Mouse (Mus musculus) induced T-regulatory cell, adult 2 months (primary cell): ENCODE data around the gene Naa38.

Source experiments
- DNase-seq: peaks from one replicate; pipeline ENCODE4 v3.0.0-alpha.2; 2012; ENCODE audit warnings: low read depth

Naa38 gene

GRCm38 (mm10) chr11:69414421-69415326 is 19.4 kb downstream of the Naa38 start:
- DNase-seq, result peak; percentile 39

GRCm38 (mm10) chr11:69415327-69415667 is 20.0 kb downstream of the Naa38 start:
- DNase-seq, result peak; percentile 47

- peak; percentile 59 for DNase-seq
Measured at GRCm38 (mm10) chr11:69415668-69416451, 20.6 kb downstream of the Naa38 start.

GRCm38 (mm10) chr11:69416509-69416908 is 21.2 kb downstream of the Naa38 start:
- DNase-seq, result no peak

GRCm38 (mm10) chr11:69416921-69417448 is 21.7 kb downstream of the Naa38 start:
- peak; percentile 41 for DNase-seq

- DNase-seq, result peak; percentile 81
Measured at GRCm38 (mm10) chr11:69417449-69418384, 22.4 kb downstream of the Naa38 start.

- peak; percentile 93 for DNase-seq
Measured at GRCm38 (mm10) chr11:69418481-69419442, 23.5 kb downstream of the Naa38 start.

GRCm38 (mm10) chr11:69419443-69419812 is 24.1 kb downstream of the Naa38 start:
- no peak for DNase-seq

- peak; percentile 71 for DNase-seq
Measured at GRCm38 (mm10) chr11:69419813-69420553, 24.7 kb downstream of the Naa38 start.

- no peak for DNase-seq
Measured at GRCm38 (mm10) chr11:69420554-69421000, 25.3 kb downstream of the Naa38 start.

- DNase-seq, result no peak
Measured at GRCm38 (mm10) chr11:69421131-69421977, 26.1 kb downstream of the Naa38 start.

- no peak for DNase-seq
Measured at GRCm38 (mm10) chr11:69422842-69423241, 27.6 kb downstream of the Naa38 start.

GRCm38 (mm10) chr11:69423885-69424284 is 28.6 kb downstream of the Naa38 start:
- DNase-seq, result no peak

- DNase-seq, result no peak
Measured at GRCm38 (mm10) chr11:69426246-69426645, 31.0 kb downstream of the Naa38 start.

- DNase-seq, result peak; percentile 62
Measured at GRCm38 (mm10) chr11:69428751-69429150, 33.5 kb downstream of the Naa38 start.

GRCm38 (mm10) chr11:69429313-69429712 is 34.0 kb downstream of the Naa38 start:
- no peak for DNase-seq

- no peak for DNase-seq
Measured at GRCm38 (mm10) chr11:69430631-69431030, 35.3 kb downstream of the Naa38 start.

GRCm38 (mm10) chr11:69431829-69432639 is 36.7 kb downstream of the Naa38 start:
- DNase-seq, result peak; percentile 86
